Mouse (Mus musculus) midbrain, embryonic 14.5 days (tissue): Measurements from ENCODE around the gene Epb41l3. TPM values are rescaled to one million over a fixed set of nuclear protein-coding genes. Genes with fewer than 3 reads are reported as not detected.

ENCODE experiments used
- ATAC-seq: fragments of 200-750 bp; cut with Nextera tagmentation; 2 replicates; pipeline ENCODE4 v1.8.0; 2017; ENCODE audit warnings: moderate number of reproducible peaks, moderate library complexity; ENCODE audit not compliant: low FRiP score, low TSS enrichment
- DNase-seq: peaks from one replicate; pipeline ENCODE4 v3.0.0-alpha.2; 2015
- H3K27ac ChIP-seq: fragments of 300-500 bp; sonication (generic); replicated peaks from 2 replicates; pipeline ENCODE4 v1.5.1; 2014; ENCODE audit warnings: mild to moderate bottlenecking, low read depth, low read length, moderate library complexity
- H3K27me3 ChIP-seq: fragments of 300-500 bp; sonication (generic); 2 replicates; pipeline ENCODE4 v1.6.1; 2014; ENCODE audit warnings: low read length, control low read depth, mixed read lengths; ENCODE audit not compliant: control insufficient read depth, insufficient read depth
- H3K36me3 ChIP-seq: fragments of 300-500 bp; sonication (generic); 2 replicates; pipeline ENCODE4 v1.6.1; 2014; ENCODE audit warnings: low read length, control low read depth; ENCODE audit not compliant: control insufficient read depth, insufficient read depth
- H3K4me1 ChIP-seq: fragments of 300-500 bp; sonication (generic); 2 replicates; pipeline ENCODE4 v1.6.1; 2014; ENCODE audit warnings: mild to moderate bottlenecking, antibody characterized with exemption, low read length, control low read depth; ENCODE audit not compliant: control insufficient read depth, insufficient read depth
- H3K4me2 ChIP-seq: fragments of 300-500 bp; sonication (generic); 2 replicates; pipeline ENCODE4 v1.6.1; 2014; ENCODE audit warnings: mild to moderate bottlenecking, low read length, moderate library complexity
- H3K4me3 ChIP-seq: fragments of 300-500 bp; sonication (generic); replicated peaks from 2 replicates; pipeline ENCODE4 v1.5.1; 2014; ENCODE audit warnings: low read depth, low read length
- H3K9ac ChIP-seq: fragments of 300-500 bp; sonication (generic); replicated peaks from 2 replicates; pipeline ENCODE4 v1.6.1; 2014; ENCODE audit warnings: mild to moderate bottlenecking, low read length, moderate library complexity
- H3K9me3 ChIP-seq: fragments of 300-500 bp; sonication (generic); 2 replicates; pipeline ENCODE4 v1.6.1; 2016; ENCODE audit warnings: low read length, control low read depth, mixed read lengths; ENCODE audit not compliant: control insufficient read depth
- WGBS: fragments of 180-500 bp; shearing (Covaris S2); extraction: QIAGEN DNeasy Blood & Tissue Kit; methylation state at CpG from one replicate; pipeline ENCODE4 v1.1.7; 2014; 5-methylcytosine and 5-hydroxymethylcytosine counted together
- polyA plus RNA-seq: library from polyadenylated mRNA; unstranded; fragments of >200 nt; fragmentation: Nextera tagmentation; extraction: Ambion mirVana; gene quantifications from 2 replicates; pipeline ENCODE4 v1.2.1, GENCODE M21; 2014

Gene Epb41l3
- polyA plus RNA-seq, 1 experiment from 2014 or later = 63.4 TPM

DNA sequence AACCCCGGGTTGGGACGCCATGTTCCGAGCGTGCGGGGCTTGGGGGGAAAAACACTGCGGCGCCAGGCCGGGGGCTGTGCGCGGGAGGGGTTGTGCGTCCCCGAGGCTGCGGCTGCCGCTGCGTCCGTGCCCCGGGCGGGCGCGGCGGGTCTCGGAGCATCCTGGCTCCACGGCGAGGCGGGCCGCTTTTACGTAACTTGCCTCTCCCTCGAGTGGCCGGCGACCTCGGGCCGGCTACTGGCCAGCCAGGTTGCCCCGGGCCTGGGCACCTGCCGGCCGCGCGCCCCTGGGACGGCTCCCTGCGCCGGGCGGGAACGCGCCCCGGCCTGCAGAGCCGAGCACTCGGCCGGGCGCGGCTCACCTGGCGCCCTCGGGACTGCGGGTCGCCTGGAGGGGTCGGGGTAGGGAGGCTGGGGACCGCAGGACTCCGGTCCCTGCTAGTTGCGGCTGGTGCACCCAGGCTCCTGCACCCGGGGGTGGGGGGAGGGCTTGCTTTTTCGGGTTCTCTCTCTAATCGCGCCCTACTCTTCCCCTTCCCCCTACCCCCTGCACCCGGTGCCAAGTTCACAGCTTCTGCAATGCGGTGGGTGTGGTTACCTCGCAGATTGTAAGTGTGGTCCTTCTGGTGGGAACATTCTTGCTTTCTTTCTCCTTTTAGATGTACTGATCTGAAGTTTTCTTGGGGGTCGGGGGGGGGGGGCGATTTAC lies 81.8 kb downstream of the Epb41l3 start:
- 0% methylated on average over 53 of the region's 66 CpGs for whole genome bisulfite sequencing
- Histone ChIP-seq H3K27ac (peak overlapping the region; percentile 79), H3K36me3 (no peaks in the 10 kb centered on the region), H3K9me3 (no peaks in the 10 kb centered on the region), H3K27me3 (no peaks in the 10 kb centered on the region), H3K4me2 (peak overlapping the region; percentile 86), H3K4me1 (peaks cover 6% of the 10 kb centered on the region; the same call in 1 of the 2 replicates), H3K9ac (peak overlapping the region; percentile 84), H3K4me3 (peak overlapping the region; percentile 92)
- ATAC-seq (peak; percentile 53), DNase-seq (peak; percentile 73)

DNA sequence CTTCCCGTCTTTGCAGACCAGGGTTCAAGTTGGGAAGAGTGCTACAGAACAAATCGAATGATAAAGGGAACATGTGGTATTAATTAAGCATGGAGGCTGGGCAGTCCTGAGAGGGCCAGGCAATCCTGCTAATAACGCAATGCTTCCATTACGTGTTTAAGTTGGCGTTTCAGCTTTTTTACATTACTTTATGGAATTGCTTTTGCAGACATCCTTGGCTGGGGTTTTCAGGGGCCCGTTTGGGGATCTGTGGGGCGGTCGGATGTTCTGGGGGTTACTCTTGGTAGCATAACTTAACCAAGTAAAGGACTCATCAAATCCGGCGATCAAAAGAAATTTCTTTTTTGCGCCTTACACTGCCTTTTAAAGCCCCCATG lies 82.3 kb downstream of the Epb41l3 start:
- DNase-seq (peak; percentile 42), ATAC-seq (no peak)
- Histone ChIP-seq H3K9me3 (no peaks in the 10 kb centered on the region), H3K4me2 (peak overlapping the region; percentile 86), H3K4me3 (peak overlapping the region; percentile 92), H3K36me3 (no peaks in the 10 kb centered on the region), H3K27ac (no peak overlapping the region), H3K4me1 (0 out of 2 replicates have a peak, but pooled peaks cover under 1% of the 10 kb centered on the region), H3K27me3 (no peaks in the 10 kb centered on the region), H3K9ac (peak overlapping the region; percentile 84)
- WGBS = 8% methylated on average over 11 of the region's 11 CpGs

DNA sequence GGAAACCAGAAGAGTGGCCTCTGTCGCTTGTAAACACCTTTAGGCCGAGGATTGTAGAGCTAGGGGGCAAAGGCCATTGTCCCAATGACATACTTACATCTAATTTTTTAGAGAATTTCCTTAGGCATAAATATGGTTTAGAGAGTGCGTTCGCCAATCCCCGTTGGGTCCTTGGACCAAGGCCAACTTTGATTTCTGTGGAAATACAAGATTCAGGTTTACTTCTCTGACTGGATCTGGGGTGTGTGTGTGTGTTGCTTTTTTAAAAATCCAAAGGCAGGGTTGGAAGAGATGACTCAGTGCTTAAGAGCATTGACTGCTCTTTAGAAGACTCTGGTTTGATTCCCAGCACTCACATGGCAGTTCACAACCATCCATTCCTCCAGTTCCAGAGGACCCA lies 83.2 kb downstream of the Epb41l3 start:
- WGBS = 77% methylated on average over 5 of the region's 5 CpGs
- no peak overlapping the region for H3K27ac ChIP-seq
- no peaks in the 10 kb centered on the region for H3K4me1 ChIP-seq
- no peaks in the 10 kb centered on the region for H3K36me3 ChIP-seq
- peak overlapping the region; percentile 86 for H3K4me2 ChIP-seq
- H3K27me3 ChIP-seq = no peaks in the 10 kb centered on the region
- H3K9ac ChIP-seq = no peak overlapping the region
- H3K9me3 ChIP-seq = no peaks in the 10 kb centered on the region
- DNase-seq = no peak
- no peak overlapping the region for H3K4me3 ChIP-seq
- ATAC-seq = no peak

GRCm38 (mm10) chr17:69162731-69163130 lies 87.2 kb downstream of the Epb41l3 start:
- Histone ChIP-seq H3K4me1 (no peaks in the 10 kb centered on the region), H3K9me3 (no peaks in the 10 kb centered on the region), H3K27ac (no peak overlapping the region), H3K4me2 (no peak overlapping the region), H3K4me3 (no peak overlapping the region), H3K9ac (no peak overlapping the region), H3K27me3 (no peaks in the 10 kb centered on the region), H3K36me3 (no peaks in the 10 kb centered on the region)
- DNase-seq (no peak), ATAC-seq (no peak)

DNA sequence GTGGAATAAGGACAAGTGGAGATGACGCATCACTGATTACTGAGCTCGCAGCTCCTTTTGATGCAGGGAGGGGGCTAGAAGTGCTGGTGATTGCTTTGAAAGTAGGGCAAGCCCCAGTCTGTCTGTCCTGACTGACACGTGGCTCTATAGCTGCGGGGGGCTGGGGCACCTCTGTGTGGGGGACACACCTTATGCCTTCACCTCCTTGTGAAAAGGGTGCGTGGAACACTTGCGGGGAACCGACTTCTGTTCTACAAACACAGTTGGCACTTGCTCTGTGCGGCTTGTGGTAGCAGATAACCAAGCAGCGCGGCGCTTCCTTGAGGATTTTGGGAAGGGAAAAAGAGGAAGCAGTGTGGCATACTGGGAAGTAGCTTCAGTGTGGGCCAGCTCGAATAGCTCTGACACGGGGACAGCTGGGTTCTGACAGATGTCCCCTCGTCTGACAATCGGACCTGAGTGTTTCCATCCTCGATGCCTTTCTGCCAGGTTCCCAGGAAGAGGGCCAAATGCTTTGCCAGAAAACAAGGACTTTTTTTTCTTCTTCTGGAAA lies 101.5 kb downstream of the Epb41l3 start:
- ATAC-seq = no peak
- no peak for DNase-seq
- no peak overlapping the region for H3K4me3 ChIP-seq

GRCm38 (mm10) chr17:69177954-69178353 lies 102.5 kb downstream of the Epb41l3 start:
- Histone ChIP-seq H3K9ac (no peak overlapping the region), H3K4me1 (peaks cover 19% of the 10 kb centered on the region), H3K4me2 (no peak overlapping the region), H3K4me3 (no peak overlapping the region), H3K27ac (no peak overlapping the region), H3K36me3 (no peaks in the 10 kb centered on the region), H3K27me3 (no peaks in the 10 kb centered on the region), H3K9me3 (no peaks in the 10 kb centered on the region)
- ATAC-seq (no peak), DNase-seq (no peak)
- 76% methylated on average over 5 of the region's 5 CpGs for WGBS

More for the DNA sequence above, 101.5 kb downstream of the Epb41l3 start:
- no peak overlapping the region for H3K9ac ChIP-seq
- H3K27ac ChIP-seq = no peak overlapping the region
- H3K27me3 ChIP-seq = no peaks in the 10 kb centered on the region
- WGBS = 78% methylated on average over 16 of the region's 16 CpGs
- no peaks in the 10 kb centered on the region for H3K36me3 ChIP-seq
- no peaks in the 10 kb centered on the region for H3K9me3 ChIP-seq
- H3K4me2 ChIP-seq = no peak overlapping the region
- H3K4me1 ChIP-seq = peaks cover 12% of the 10 kb centered on the region

DNA sequence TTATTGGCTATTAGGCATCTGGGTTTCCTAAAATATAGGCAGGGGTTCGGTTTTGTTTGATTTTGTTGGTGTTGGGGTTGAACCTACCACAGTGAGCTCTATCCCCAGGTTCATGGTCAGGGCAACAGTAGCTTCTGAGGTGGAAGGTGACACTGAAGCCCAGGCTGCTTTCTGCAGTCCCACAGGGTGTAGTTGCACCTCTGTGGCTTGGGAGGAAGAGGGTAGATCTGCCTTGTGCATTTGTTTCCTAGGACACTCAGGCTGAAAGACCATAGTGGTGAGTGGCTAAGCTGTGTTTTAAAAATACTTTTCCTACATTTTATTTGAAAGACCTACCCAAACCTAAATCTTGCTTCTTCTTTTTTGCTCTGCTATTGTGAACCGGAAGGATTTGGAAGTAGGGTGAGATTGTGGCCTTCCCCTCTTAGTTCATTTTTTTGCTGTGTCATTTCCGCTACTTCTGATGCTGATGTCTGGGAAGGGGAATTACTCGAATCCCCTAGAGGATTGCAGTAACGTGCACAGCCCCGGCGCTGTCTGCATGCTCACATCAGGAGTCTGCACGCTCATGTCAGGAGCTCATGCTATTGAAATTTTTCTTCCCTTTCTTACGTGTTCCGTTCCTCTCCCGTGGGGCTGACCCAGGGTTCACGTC lies 105.5 kb downstream of the Epb41l3 start:
- ATAC-seq (peak; percentile 83; the same call in 1 of the 2 replicates), DNase-seq (peak; percentile 80)
- Histone ChIP-seq H3K4me3 (no peak overlapping the region), H3K9ac (0 out of 2 replicates have a peak overlapping the region, but pooled peaks have one; percentile 14), H3K27ac (peak overlapping the region; percentile 69), H3K9me3 (no peaks in the 10 kb centered on the region), H3K4me1 (peaks cover 19% of the 10 kb centered on the region), H3K4me2 (peak overlapping the region; percentile 41), H3K36me3 (no peaks in the 10 kb centered on the region), H3K27me3 (no peaks in the 10 kb centered on the region)
- WGBS = 20% methylated on average over 12 of the region's 12 CpGs

DNA sequence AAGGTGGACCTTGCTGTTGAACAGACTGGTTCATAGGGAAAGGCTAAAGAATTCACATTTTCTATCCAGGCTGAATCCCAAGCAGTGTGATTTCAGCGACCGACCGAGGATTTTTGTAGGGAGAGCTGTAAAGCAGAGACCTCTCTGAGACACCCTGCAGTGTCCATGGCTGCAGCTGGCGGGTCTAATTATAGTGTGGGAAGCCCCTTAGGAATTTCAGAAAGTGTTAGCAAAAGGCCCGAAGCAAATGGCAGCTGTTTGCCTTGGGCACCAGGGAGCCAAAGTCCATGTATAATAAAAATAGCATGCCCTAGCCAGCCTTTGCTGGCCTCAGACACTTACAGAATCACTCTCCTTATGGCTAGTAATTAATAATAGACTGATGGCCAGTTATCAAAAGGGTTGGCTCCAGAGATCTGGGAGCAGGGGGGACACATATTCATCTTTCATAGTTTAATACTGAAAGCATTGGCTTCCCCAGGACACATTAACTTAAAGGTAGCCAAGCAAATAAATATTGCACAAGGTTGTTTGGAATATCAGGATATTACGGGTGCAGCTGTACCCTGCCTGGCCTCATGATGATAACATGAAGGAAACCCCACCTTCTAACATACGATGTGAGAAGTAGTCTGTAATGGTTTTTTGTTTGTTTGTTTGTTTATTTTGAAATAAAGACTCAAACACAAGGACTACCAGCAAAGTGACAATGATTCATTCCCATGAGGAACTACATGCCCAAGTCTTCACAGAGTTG lies 106.3 kb downstream of the Epb41l3 start:
- Histone ChIP-seq H3K4me2 (peak overlapping the region; percentile 41), H3K4me3 (no peak overlapping the region), H3K27ac (peak overlapping the region; percentile 69), H3K27me3 (no peaks in the 10 kb centered on the region), H3K36me3 (no peaks in the 10 kb centered on the region), H3K9me3 (no peaks in the 10 kb centered on the region), H3K9ac (0 out of 2 replicates have a peak overlapping the region, but pooled peaks have one; percentile 14), H3K4me1 (peaks cover 19% of the 10 kb centered on the region)
- 20% methylated on average over 7 of the region's 7 CpGs for WGBS
- ATAC-seq (peak; percentile 60; the same call in 1 of the 2 replicates), DNase-seq (peak; percentile 71)
